Mouse (Mus musculus): Measurements from ENCODE around the gene Rab11fip4. TPM values are rescaled to one million over a fixed set of nuclear protein-coding genes. Genes with fewer than 3 reads are reported as not detected.

The Rab11fip4 gene
- polyA plus RNA-seq, 1 experiment = 94.8 TPM

DNA sequence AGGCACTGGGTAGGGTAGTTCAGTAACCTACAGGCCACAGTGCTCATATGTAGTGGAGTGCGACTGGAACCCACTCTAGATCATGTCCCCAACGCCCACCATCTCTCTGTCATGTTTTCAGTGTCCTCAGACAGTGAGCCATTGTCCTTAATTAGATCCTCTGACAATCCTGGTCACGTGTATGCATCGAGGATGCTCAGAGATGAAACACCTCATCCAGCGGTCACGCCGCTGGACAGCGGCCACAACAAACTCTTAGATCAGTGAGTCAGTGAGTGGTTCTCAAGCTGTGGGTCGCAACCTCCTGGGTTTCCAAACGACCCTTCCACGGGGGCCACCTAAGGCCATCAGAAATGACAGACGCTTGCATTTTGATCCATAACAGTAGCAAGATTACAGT lies 84.3 kb downstream of the Rab11fip4 start:
- H3K4me3 ChIP-seq (replicated peaks; ENCODE audit: insufficient read depth, low read depth, low read length) = no peak overlapping the region
- DNase-seq = no peak
- no peak overlapping the region for H3K27ac ChIP-seq (ENCODE audit: insufficient read depth, low read length)
- WGBS = 73% methylated on average over 12 of the region's 12 CpGs
- H3K4me1 ChIP-seq (ENCODE audit: control insufficient read depth, insufficient read depth, low read length) = peaks cover 66% of the 10 kb centered on the region
- TF ChIP-seq CTCF (IDR thresholded peaks at IDR 0.05; ENCODE audit: borderline replicate concordance, insufficient read depth, low read depth, low read length) = no peak
- TF ChIP-seq POLR2A (IDR thresholded peaks at IDR 0.05; ENCODE audit: borderline replicate concordance, insufficient read depth, low read length) = no peak
- H3K27me3 ChIP-seq (ENCODE audit: control insufficient read depth, insufficient read depth, low read length) = no peaks in the 10 kb centered on the region

DNA sequence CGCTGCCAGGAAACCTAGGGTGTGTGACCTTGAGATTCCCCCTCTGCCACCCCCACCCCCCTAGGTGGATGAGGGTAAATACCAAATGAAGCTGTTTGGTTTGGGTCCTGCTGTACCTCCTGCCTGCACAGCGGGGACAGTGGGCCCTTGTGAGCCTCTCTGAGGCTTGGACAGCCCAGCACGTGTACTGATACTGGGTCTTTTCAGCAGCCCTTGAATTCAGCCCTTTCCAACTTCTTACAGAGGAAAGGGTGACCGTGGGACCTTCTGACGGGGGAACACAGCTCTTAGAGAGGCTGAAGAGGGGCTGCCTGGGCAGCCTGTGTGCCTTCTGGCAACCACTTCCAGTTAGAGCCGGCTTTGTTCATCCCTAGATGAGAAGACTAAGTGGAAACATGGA lies 85.0 kb downstream of the Rab11fip4 start:
- 0 out of 2 replicates have a peak overlapping the region, but pooled peaks have one; percentile 12 for H3K27ac ChIP-seq (ENCODE audit: insufficient read depth, low read length)
- no peak for DNase-seq
- WGBS = 75% methylated on average over 6 of the region's 6 CpGs
- no peak for TF ChIP-seq POLR2A (IDR thresholded peaks at IDR 0.05; ENCODE audit: borderline replicate concordance, insufficient read depth, low read length)
- no peak for TF ChIP-seq CTCF (IDR thresholded peaks at IDR 0.05; ENCODE audit: borderline replicate concordance, insufficient read depth, low read depth, low read length)
- H3K4me3 ChIP-seq (replicated peaks; ENCODE audit: insufficient read depth, low read depth, low read length) = no peak overlapping the region
- peaks cover 66% of the 10 kb centered on the region for H3K4me1 ChIP-seq (ENCODE audit: control insufficient read depth, insufficient read depth, low read length)
- H3K27me3 ChIP-seq (ENCODE audit: control insufficient read depth, insufficient read depth, low read length) = no peaks in the 10 kb centered on the region

- H3K27ac ChIP-seq (ENCODE audit: insufficient read depth, low read length) = 0 out of 2 replicates have a peak overlapping the region, but pooled peaks have one; percentile 12
- TF ChIP-seq CTCF (IDR thresholded peaks at IDR 0.05; ENCODE audit: borderline replicate concordance, insufficient read depth, low read depth, low read length) = no peak
- no peak for TF ChIP-seq POLR2A (IDR thresholded peaks at IDR 0.05; ENCODE audit: borderline replicate concordance, insufficient read depth, low read length)
- WGBS = 57% methylated on average over 2 of the region's 2 CpGs
Measured at GRCm38 (mm10) chr11:79676483-79676967, 85.5 kb downstream of the Rab11fip4 start.

GRCm38 (mm10) chr11:79677402-79677801 lies 86.4 kb downstream of the Rab11fip4 start:
- TF ChIP-seq POLR2A (IDR thresholded peaks at IDR 0.05; ENCODE audit: borderline replicate concordance, insufficient read depth, low read length) = no peak
- no peak for TF ChIP-seq CTCF (IDR thresholded peaks at IDR 0.05; ENCODE audit: borderline replicate concordance, insufficient read depth, low read depth, low read length)
- no peak for DNase-seq
- 76% methylated on average over 9 of the region's 9 CpGs for WGBS
- H3K4me1 ChIP-seq (ENCODE audit: control insufficient read depth, insufficient read depth, low read length) = peaks cover 62% of the 10 kb centered on the region
- H3K27ac ChIP-seq (ENCODE audit: insufficient read depth, low read length) = no peak overlapping the region
- H3K27me3 ChIP-seq (ENCODE audit: control insufficient read depth, insufficient read depth, low read length) = no peaks in the 10 kb centered on the region
- H3K4me3 ChIP-seq (replicated peaks; ENCODE audit: insufficient read depth, low read depth, low read length) = no peak overlapping the region

More at GRCm38 (mm10) chr11:79676483-79676967, 85.5 kb downstream of the Rab11fip4 start:
- no peaks in the 10 kb centered on the region for H3K27me3 ChIP-seq (ENCODE audit: control insufficient read depth, insufficient read depth, low read length)
- no peak overlapping the region for H3K4me3 ChIP-seq (replicated peaks; ENCODE audit: insufficient read depth, low read depth, low read length)
- H3K4me1 ChIP-seq (ENCODE audit: control insufficient read depth, insufficient read depth, low read length) = peaks cover 66% of the 10 kb centered on the region
- no peak for DNase-seq

- TF ChIP-seq POLR2A (IDR thresholded peaks at IDR 0.05; ENCODE audit: borderline replicate concordance, insufficient read depth, low read length) (no peak), CTCF (IDR thresholded peaks at IDR 0.05; ENCODE audit: borderline replicate concordance, insufficient read depth, low read depth, low read length) (no peak)
- Histone ChIP-seq H3K4me3 (replicated peaks; ENCODE audit: insufficient read depth, low read depth, low read length) (no peak overlapping the region), H3K27ac (ENCODE audit: insufficient read depth, low read length) (no peak overlapping the region), H3K27me3 (ENCODE audit: control insufficient read depth, insufficient read depth, low read length) (no peaks in the 10 kb centered on the region), H3K4me1 (ENCODE audit: control insufficient read depth, insufficient read depth, low read length) (peaks cover 56% of the 10 kb centered on the region)
- 80% methylated on average over 20 of the region's 20 CpGs for WGBS
- DNase-seq = no peak
Measured at GRCm38 (mm10) chr11:79678363-79679153, 87.5 kb downstream of the Rab11fip4 start.

GRCm38 (mm10) chr11:79679929-79680328 lies 88.9 kb downstream of the Rab11fip4 start:
- 58% methylated on average over 5 of the region's 5 CpGs for WGBS
- H3K4me3 ChIP-seq (replicated peaks; ENCODE audit: insufficient read depth, low read depth, low read length) = no peak overlapping the region
- no peaks in the 10 kb centered on the region for H3K27me3 ChIP-seq (ENCODE audit: control insufficient read depth, insufficient read depth, low read length)
- peaks cover 43% of the 10 kb centered on the region for H3K4me1 ChIP-seq (ENCODE audit: control insufficient read depth, insufficient read depth, low read length)
- DNase-seq = no peak
- TF ChIP-seq POLR2A (IDR thresholded peaks at IDR 0.05; ENCODE audit: borderline replicate concordance, insufficient read depth, low read length) (no peak), CTCF (IDR thresholded peaks at IDR 0.05; ENCODE audit: borderline replicate concordance, insufficient read depth, low read depth, low read length) (no peak)
- no peak overlapping the region for H3K27ac ChIP-seq (ENCODE audit: insufficient read depth, low read length)

DNA sequence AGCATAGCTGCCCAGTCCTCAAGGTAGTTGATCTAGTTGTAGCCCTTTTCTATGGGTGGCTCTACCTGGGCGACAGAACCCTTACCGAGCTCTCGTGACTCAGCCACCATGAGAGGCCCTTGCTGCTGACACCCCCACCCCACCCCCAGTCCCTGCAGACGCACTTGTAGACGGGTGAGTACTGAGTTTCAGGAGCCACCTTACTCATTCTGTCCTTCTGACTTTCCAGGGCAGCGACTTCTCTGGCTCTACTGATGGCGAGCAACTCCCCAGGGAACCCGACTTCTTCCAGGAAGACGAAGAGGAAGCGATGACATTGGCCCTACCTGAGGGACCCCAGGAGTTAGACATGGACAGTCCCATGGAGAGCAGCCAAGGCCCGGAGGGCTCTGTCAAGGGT lies 89.5 kb downstream of the Rab11fip4 start:
- no peak for TF ChIP-seq POLR2A (IDR thresholded peaks at IDR 0.05; ENCODE audit: borderline replicate concordance, insufficient read depth, low read length)
- no peak overlapping the region for H3K27ac ChIP-seq (ENCODE audit: insufficient read depth, low read length)
- peaks cover 36% of the 10 kb centered on the region for H3K4me1 ChIP-seq (ENCODE audit: control insufficient read depth, insufficient read depth, low read length)
- no peaks in the 10 kb centered on the region for H3K27me3 ChIP-seq (ENCODE audit: control insufficient read depth, insufficient read depth, low read length)
- DNase-seq = no peak
- H3K4me3 ChIP-seq (replicated peaks; ENCODE audit: insufficient read depth, low read depth, low read length) = no peak overlapping the region
- WGBS = 77% methylated on average over 11 of the region's 11 CpGs

GRCm38 (mm10) chr11:79681182-79681581 lies 90.2 kb downstream of the Rab11fip4 start:
- DNase-seq = no peak
- Histone ChIP-seq H3K4me3 (replicated peaks; ENCODE audit: insufficient read depth, low read depth, low read length) (no peak overlapping the region), H3K27ac (ENCODE audit: insufficient read depth, low read length) (no peak overlapping the region), H3K4me1 (ENCODE audit: control insufficient read depth, insufficient read depth, low read length) (peaks cover 35% of the 10 kb centered on the region), H3K27me3 (ENCODE audit: control insufficient read depth, insufficient read depth, low read length) (no peaks in the 10 kb centered on the region)
- 86% methylated on average over 5 of the region's 5 CpGs for WGBS
- TF ChIP-seq CTCF (IDR thresholded peaks at IDR 0.05; ENCODE audit: borderline replicate concordance, insufficient read depth, low read depth, low read length) (no peak), POLR2A (IDR thresholded peaks at IDR 0.05; ENCODE audit: borderline replicate concordance, insufficient read depth, low read length) (no peak)
